Mouse (Mus musculus): Measurements from ENCODE around the gene Cwc15. TPM values are rescaled to one million over a fixed set of nuclear protein-coding genes. Genes with fewer than 3 reads are reported as not detected.

Gene Cwc15
- total and polyA plus RNA-seq, 2 experiments, result 7.0 to 58.4 TPM

DNA sequence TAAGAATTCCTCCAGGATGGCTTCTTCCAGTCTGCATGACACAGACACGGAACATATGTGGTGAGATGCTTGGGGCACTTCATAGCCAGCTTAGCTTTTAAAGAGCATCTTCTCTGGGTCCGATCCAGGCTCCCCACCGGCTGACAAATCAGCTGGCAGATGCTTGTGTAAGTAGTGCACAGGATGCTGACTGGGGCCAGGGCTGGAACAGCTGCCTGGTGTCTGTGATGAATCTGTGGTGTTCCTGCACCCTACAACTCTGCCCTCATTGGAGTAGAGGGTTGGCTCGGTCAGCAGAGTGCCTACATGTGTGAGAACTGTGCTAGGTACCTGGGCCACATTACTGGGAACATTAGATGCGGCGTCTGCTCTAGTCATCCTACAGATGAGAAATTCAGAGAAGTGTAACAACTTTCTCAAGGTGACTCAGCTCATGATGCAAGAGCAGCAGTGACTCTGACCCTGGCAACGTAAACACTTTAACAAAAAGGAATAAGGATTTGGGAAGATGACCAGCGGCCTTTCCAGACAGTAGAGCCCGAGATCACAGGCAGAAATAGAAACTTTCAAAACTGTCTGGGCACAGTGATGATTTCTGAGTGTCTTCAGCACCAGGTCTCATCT is 34.5 kb downstream of the Cwc15 start:
- DNase-seq (ENCODE audit: extremely low read depth, low read depth, low spot score), result no peak
- TF ChIP-seq POLR2A (IDR thresholded peaks at IDR 0.05; ENCODE audit: extremely low read depth, insufficient read depth, low read length) (no peak), CTCF (IDR thresholded peaks at IDR 0.05; ENCODE audit: low read depth, low read length) (no peak)
- no peaks in the 10 kb centered on the region for H3K4me1 ChIP-seq (ENCODE audit: control insufficient read depth, insufficient read depth, low read length)
- no peaks in the 10 kb centered on the region for H3K27me3 ChIP-seq (ENCODE audit: control insufficient read depth, insufficient read depth, low read length)
- no peak overlapping the region for H3K27ac ChIP-seq (replicated peaks; ENCODE audit: insufficient read depth, low read depth, low read length)
- 87% methylated on average over 9 of the region's 9 CpGs for WGBS
- no peaks in the 10 kb centered on the region for H3K79me2 ChIP-seq (ENCODE audit: control insufficient read depth, insufficient read depth, low read length)
- H3K9ac ChIP-seq (ENCODE audit: low read depth, low read length), result no peak overlapping the region
- no peaks in the 10 kb centered on the region for H3K36me3 ChIP-seq (ENCODE audit: control insufficient read depth, insufficient read depth, low read length)
- no peak overlapping the region for H3K4me3 ChIP-seq (ENCODE audit: insufficient read depth, low read depth, low read length)

DNA sequence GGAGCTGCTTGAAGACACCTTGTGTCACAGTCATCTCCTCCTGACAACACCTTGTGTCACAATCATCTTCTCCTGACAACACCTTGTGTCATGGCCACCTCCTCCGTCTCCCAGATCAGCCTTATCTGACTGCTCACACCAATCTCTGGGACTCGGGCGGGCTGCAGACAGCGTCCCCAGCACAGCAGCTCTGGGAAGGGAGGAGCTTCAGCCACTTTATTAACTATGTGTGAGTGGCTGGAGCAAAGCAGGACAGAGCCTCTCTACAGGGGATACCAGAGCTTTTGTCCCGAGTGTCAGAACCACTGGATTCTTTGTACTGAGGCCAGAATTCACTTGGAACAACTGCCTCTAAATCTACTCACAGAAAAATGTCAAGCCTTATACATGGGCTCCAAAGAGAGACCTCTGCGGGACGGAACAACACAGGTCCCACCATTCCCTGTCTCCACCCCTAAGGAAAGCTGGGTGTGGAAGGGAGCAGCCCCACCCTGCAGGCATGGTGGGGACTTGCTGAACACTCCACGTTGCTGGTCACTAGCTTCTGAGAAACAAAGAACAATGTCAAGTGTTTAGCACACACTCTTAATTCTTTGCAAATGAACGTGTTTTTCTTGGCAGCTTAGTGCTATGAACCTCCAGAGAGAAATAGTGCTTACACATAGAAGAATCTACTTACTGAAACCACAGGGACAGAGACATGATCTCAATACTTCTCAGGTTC is 43.8 kb downstream of the Cwc15 start:
- 80% methylated on average over 9 of the region's 9 CpGs for WGBS
- no peak for TF ChIP-seq POLR2A (IDR thresholded peaks at IDR 0.05; ENCODE audit: extremely low read depth, insufficient read depth, low read length)
- no peak for TF ChIP-seq CTCF (IDR thresholded peaks at IDR 0.05; ENCODE audit: low read depth, low read length)
- DNase-seq (ENCODE audit: extremely low read depth, low read depth, low spot score), result no peak
- Histone ChIP-seq H3K27me3 (ENCODE audit: control insufficient read depth, insufficient read depth, low read length) (no peaks in the 10 kb centered on the region), H3K4me1 (ENCODE audit: control insufficient read depth, insufficient read depth, low read length) (no peaks in the 10 kb centered on the region), H3K9ac (ENCODE audit: low read depth, low read length) (no peak overlapping the region), H3K27ac (replicated peaks; ENCODE audit: insufficient read depth, low read depth, low read length) (no peak overlapping the region), H3K36me3 (ENCODE audit: control insufficient read depth, insufficient read depth, low read length) (no peaks in the 10 kb centered on the region), H3K4me3 (ENCODE audit: insufficient read depth, low read depth, low read length) (no peak overlapping the region), H3K79me2 (ENCODE audit: control insufficient read depth, insufficient read depth, low read length) (no peaks in the 10 kb centered on the region)

DNA sequence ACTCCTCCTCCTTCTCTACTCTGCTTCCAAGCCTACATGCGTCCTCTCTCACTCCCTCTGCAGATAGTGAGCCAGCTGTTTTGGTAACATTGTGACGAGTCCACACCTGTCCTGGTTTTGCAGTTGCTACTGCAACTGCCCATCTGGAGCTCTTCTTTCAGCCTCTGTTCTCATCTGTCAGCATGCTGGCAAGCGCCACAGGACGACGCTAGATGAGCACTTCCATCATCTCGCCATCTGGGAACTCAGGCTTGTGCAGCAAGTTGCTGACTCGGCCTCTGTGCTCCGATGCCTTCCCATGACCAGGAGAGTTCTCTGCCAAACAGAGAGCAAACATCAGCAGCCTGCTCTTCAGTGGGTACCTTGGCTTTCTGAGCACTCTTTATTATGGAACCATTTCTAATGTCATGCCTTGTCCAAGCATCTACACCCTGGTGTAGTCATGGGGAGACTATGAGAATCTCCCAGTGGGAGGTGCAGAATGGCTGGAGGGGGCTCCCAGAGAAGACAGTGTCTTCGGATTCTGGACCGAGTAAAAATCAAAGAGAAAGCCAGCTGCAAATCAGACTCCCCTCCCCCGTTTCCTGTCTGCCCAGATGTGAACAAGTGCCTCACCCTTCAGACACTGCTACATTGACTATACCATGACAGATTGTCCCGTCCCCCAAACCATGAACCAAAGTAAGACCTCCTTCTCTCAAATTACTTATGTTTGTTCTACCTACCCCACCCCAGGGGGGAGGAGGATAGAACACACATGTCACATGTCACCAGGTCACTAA is 47.4 kb downstream of the Cwc15 start:
- no peaks in the 10 kb centered on the region for H3K79me2 ChIP-seq (ENCODE audit: control insufficient read depth, insufficient read depth, low read length)
- no peak overlapping the region for H3K9ac ChIP-seq (ENCODE audit: low read depth, low read length)
- no peak for DNase-seq (ENCODE audit: extremely low read depth, low read depth, low spot score)
- H3K36me3 ChIP-seq (ENCODE audit: control insufficient read depth, insufficient read depth, low read length), result no peaks in the 10 kb centered on the region
- H3K27me3 ChIP-seq (ENCODE audit: control insufficient read depth, insufficient read depth, low read length), result no peaks in the 10 kb centered on the region
- 79% methylated on average over 12 of the region's 12 CpGs for WGBS
- H3K4me3 ChIP-seq (ENCODE audit: insufficient read depth, low read depth, low read length), result no peak overlapping the region
- H3K4me1 ChIP-seq (ENCODE audit: control insufficient read depth, insufficient read depth, low read length), result no peaks in the 10 kb centered on the region
- TF ChIP-seq POLR2A (IDR thresholded peaks at IDR 0.05; ENCODE audit: extremely low read depth, insufficient read depth, low read length) (no peak), CTCF (IDR thresholded peaks at IDR 0.05; ENCODE audit: low read depth, low read length) (no peak)
- no peak overlapping the region for H3K27ac ChIP-seq (replicated peaks; ENCODE audit: insufficient read depth, low read depth, low read length)

DNA sequence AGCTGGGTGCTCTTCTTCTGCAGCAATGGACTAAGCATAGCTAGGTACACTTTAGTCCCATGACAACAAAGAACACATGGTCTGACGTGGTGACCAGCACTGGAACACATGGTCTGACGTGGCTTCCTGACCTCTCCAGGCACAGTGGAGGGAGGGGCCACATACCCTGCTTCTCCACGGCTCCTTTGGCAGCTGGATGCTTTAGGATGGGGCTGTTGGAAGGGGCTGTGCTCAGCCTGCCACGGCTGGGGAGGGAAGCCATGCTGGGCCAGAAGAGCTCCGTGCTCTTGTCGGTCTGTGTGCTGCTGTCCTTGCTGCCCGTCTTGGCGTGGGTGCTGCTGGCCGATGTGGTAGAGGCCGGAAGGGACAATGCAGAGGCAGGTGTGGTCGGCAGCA is 47.9 kb downstream of the Cwc15 start:
- 82% methylated on average over 11 of the region's 11 CpGs for WGBS
- no peaks in the 10 kb centered on the region for H3K27me3 ChIP-seq (ENCODE audit: control insufficient read depth, insufficient read depth, low read length)

DNA sequence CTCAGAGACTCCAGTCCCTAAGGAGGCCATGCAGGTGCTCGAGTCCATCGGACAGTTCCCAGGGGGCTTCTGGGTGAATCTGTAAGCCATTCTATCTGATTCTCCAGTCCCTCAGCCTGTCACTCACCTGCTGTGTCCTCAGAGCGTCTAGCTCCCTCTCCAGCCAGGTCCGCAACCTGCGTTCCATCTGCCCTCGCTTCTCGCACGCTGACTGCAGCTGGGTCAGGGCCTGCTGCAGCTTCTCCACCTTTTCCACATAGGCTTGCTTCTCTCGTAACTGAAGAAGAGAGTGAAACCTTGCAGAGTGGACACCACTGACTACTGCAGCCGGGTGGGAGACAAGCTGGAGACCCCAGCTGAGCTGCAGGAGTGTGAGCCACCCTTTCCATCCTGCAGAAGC is 57.9 kb downstream of the Cwc15 start:
- Histone ChIP-seq H3K36me3 (ENCODE audit: control insufficient read depth, insufficient read depth, low read length) (no peaks in the 10 kb centered on the region), H3K27me3 (ENCODE audit: control insufficient read depth, insufficient read depth, low read length) (no peaks in the 10 kb centered on the region), H3K4me1 (ENCODE audit: control insufficient read depth, insufficient read depth, low read length) (no peaks in the 10 kb centered on the region), H3K4me3 (ENCODE audit: insufficient read depth, low read depth, low read length) (no peak overlapping the region), H3K79me2 (ENCODE audit: control insufficient read depth, insufficient read depth, low read length) (no peaks in the 10 kb centered on the region), H3K9ac (ENCODE audit: low read depth, low read length) (no peak overlapping the region), H3K27ac (replicated peaks; ENCODE audit: insufficient read depth, low read depth, low read length) (no peak overlapping the region)
- no peak for DNase-seq (ENCODE audit: extremely low read depth, low read depth, low spot score)
- WGBS, result 91% methylated on average over 10 of the region's 10 CpGs
- TF ChIP-seq CTCF (IDR thresholded peaks at IDR 0.05; ENCODE audit: low read depth, low read length) (no peak), POLR2A (IDR thresholded peaks at IDR 0.05; ENCODE audit: extremely low read depth, insufficient read depth, low read length) (no peak)

More for the DNA sequence above, 47.9 kb downstream of the Cwc15 start:
- Histone ChIP-seq H3K27ac (replicated peaks; ENCODE audit: insufficient read depth, low read depth, low read length) (no peak overlapping the region), H3K79me2 (ENCODE audit: control insufficient read depth, insufficient read depth, low read length) (no peaks in the 10 kb centered on the region), H3K36me3 (ENCODE audit: control insufficient read depth, insufficient read depth, low read length) (no peaks in the 10 kb centered on the region), H3K9ac (ENCODE audit: low read depth, low read length) (no peak overlapping the region), H3K4me3 (ENCODE audit: insufficient read depth, low read depth, low read length) (no peak overlapping the region), H3K4me1 (ENCODE audit: control insufficient read depth, insufficient read depth, low read length) (no peaks in the 10 kb centered on the region)
- TF ChIP-seq POLR2A (IDR thresholded peaks at IDR 0.05; ENCODE audit: extremely low read depth, insufficient read depth, low read length) (no peak), CTCF (IDR thresholded peaks at IDR 0.05; ENCODE audit: low read depth, low read length) (no peak)
- DNase-seq (ENCODE audit: extremely low read depth, low read depth, low spot score), result no peak

Measured in liver, adult 2 months (tissue).